Mouse (Mus musculus): Measurements from ENCODE around the gene Fkbp8. TPM values are rescaled to one million over a fixed set of nuclear protein-coding genes. Genes with fewer than 3 reads are reported as not detected.

The Fkbp8 gene
- polyA plus RNA-seq, 1 experiment from 2014 or later, result 158 TPM

DNA sequence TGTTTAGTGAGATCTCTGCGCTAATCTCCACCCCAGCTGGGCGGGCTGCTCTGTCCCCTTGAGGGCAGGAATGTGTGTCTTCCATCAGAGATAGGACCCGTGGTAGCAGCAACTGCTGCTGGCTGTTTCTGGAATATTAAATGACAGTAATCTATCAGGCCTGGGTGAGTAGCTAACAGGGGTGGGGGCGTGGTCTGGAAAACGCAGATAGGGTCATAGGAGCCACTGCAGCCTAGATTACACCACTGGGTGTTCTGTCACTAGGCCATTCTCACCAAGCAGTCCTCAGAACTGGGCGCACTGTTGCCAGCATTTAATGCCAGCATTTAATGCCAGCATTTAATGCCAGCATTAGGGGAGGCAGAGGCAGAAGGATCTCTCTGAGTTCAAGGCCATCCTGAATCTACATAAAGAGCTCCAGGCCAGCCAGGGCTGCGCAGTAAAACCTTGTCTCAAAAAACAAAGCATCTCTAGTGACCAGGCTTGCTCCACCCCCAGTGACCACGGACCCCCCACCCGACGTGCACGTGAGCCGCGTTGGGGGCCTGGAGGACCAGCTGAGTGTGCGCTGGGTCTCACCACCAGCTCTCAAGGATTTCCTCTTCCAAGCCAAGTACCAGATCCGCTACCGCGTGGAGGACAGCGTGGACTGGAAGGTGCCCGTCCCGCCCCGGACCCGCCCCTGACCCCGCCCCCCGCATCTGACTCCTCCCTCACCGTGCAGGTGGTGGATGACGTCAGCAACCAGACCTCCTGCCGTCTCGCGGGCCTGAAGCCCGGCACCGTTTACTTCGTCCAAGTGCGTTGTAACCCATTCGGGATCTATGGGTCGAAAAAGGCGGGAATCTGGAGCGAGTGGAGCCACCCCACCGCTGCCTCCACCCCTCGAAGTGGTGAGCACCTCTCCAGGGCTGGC, 26.9 kb upstream of the Fkbp8 start:
- WGBS (ENCODE audit: insufficient replicate concordance), result 6% methylated on average over 39 of the region's 39 CpGs
- Histone ChIP-seq H3K9ac (ENCODE audit: low read depth, low read length) (peak overlapping the region; percentile 38), H3K9me3 (replicated peaks; ENCODE audit: control insufficient read depth, low read length) (no peaks in the 10 kb centered on the region), H3K27me3 (ENCODE audit: control insufficient read depth, insufficient read depth, low read depth, low read length) (peaks cover 60% of the 10 kb centered on the region), H3K4me3 (ENCODE audit: low read depth, low read length) (peak overlapping the region; percentile 37), H3K27ac (ENCODE audit: low read length) (peak overlapping the region; percentile 56), H3K36me3 (ENCODE audit: control insufficient read depth, insufficient read depth) (no peaks in the 10 kb centered on the region), H3K4me2 (ENCODE audit: low read depth, low read length) (peak overlapping the region; percentile 79), H3K4me1 (ENCODE audit: control insufficient read depth, low read depth, low read length) (peaks cover 51% of the 10 kb centered on the region)
- peak; percentile 78 for ATAC-seq (ENCODE audit: low read depth)

DNA sequence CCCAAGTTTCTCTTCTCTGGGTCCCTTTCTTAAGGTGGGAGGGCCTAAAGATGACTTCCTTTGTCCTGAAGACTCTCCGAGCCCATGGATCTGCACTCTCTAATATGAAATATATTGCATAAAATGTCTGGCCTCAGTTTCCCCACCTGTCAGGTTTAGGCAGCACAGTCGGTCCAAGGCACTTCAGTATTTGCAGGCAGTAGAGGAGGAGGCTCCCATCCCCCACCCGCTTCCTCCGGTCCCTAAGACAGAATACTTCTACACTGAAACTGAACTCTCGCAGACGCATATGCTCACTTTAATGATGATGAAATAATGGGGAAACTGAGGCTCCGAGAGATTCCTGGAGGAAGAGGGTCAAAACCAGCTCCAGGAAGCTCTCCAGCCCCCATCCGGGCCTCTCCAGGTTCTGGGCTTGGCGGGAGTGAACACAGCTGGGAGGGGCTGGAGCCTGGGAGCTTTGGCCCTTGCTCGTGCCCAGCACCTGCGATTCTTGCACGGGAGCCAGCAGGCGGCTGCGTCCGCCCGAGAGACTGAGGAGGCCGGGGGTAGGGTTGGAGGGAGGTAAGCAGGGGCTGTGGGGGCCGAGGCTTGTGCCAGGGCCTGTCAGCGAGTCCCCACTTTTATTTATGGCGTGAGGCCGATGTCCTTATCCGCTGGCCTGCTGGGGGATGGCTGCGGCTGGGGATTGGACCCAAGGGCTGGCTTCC, 25.5 kb upstream of the Fkbp8 start:
- no peak for ATAC-seq (ENCODE audit: low read depth)
- H3K9ac ChIP-seq (ENCODE audit: low read depth, low read length), result no peak overlapping the region; the same call in 1 of the 2 replicates
- H3K36me3 ChIP-seq (ENCODE audit: control insufficient read depth, insufficient read depth), result no peaks in the 10 kb centered on the region
- H3K4me2 ChIP-seq (ENCODE audit: low read depth, low read length), result peak overlapping the region; percentile 49
- H3K9me3 ChIP-seq (replicated peaks; ENCODE audit: control insufficient read depth, low read length), result no peaks in the 10 kb centered on the region
- H3K27me3 ChIP-seq (ENCODE audit: control insufficient read depth, insufficient read depth, low read depth, low read length), result peaks cover 47% of the 10 kb centered on the region
- peak overlapping the region; percentile 19; the same call in 1 of the 2 replicates for H3K4me3 ChIP-seq (ENCODE audit: low read depth, low read length)
- H3K4me1 ChIP-seq (ENCODE audit: control insufficient read depth, low read depth, low read length), result peaks cover 60% of the 10 kb centered on the region
- WGBS (ENCODE audit: insufficient replicate concordance), result 12% methylated on average over 23 of the region's 23 CpGs
- H3K27ac ChIP-seq (ENCODE audit: low read length), result no peak overlapping the region

DNA sequence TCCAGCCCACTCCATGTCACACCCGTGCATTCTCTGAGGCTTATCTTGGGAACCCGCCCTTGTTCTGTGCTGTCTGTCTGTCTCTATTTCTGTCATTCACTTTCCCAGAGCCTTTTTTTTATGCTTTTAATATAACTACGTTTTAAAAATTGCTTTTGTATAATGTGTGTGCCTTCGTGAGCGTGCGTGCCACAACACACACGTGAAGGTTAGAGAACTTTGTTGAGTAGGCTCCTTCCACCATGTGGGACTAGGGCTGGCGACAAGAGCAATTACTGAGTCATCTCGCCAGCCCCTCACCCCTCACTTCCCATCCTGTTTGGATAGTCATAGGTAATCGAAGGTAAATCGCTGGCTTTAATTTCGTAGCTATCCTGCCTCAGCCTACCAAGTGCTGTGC, 25.0 kb upstream of the Fkbp8 start:
- H3K27ac ChIP-seq (ENCODE audit: low read length), result no peak overlapping the region
- H3K36me3 ChIP-seq (ENCODE audit: control insufficient read depth, insufficient read depth), result peaks cover 6% of the 10 kb centered on the region
- peaks cover 61% of the 10 kb centered on the region for H3K4me1 ChIP-seq (ENCODE audit: control insufficient read depth, low read depth, low read length)
- H3K9ac ChIP-seq (ENCODE audit: low read depth, low read length), result no peak overlapping the region; the same call in 1 of the 2 replicates
- no peaks in the 10 kb centered on the region for H3K9me3 ChIP-seq (replicated peaks; ENCODE audit: control insufficient read depth, low read length)
- 29% methylated on average over 12 of the region's 12 CpGs for WGBS (ENCODE audit: insufficient replicate concordance)
- no peak for ATAC-seq (ENCODE audit: low read depth)
- H3K27me3 ChIP-seq (ENCODE audit: control insufficient read depth, insufficient read depth, low read depth, low read length), result peaks cover 41% of the 10 kb centered on the region
- peak overlapping the region; percentile 49 for H3K4me2 ChIP-seq (ENCODE audit: low read depth, low read length)
- H3K4me3 ChIP-seq (ENCODE audit: low read depth, low read length), result peak overlapping the region; percentile 19; the same call in 1 of the 2 replicates

GRCm38 (mm10) chr8:70503062-70503750, 24.3 kb upstream of the Fkbp8 start:
- ATAC-seq (ENCODE audit: low read depth), result 0 out of 2 replicates have a peak, but pooled peaks have one; percentile 12
- peaks cover 61% of the 10 kb centered on the region for H3K4me1 ChIP-seq (ENCODE audit: control insufficient read depth, low read depth, low read length)

GRCm38 (mm10) chr8:70504291-70504716, 23.2 kb upstream of the Fkbp8 start:
- Histone ChIP-seq H3K27me3 (ENCODE audit: control insufficient read depth, insufficient read depth, low read depth, low read length) (peaks cover 25% of the 10 kb centered on the region), H3K9ac (ENCODE audit: low read depth, low read length) (no peak overlapping the region), H3K4me2 (ENCODE audit: low read depth, low read length) (no peak overlapping the region), H3K4me3 (ENCODE audit: low read depth, low read length) (no peak overlapping the region), H3K36me3 (ENCODE audit: control insufficient read depth, insufficient read depth) (peaks cover 18% of the 10 kb centered on the region), H3K9me3 (replicated peaks; ENCODE audit: control insufficient read depth, low read length) (no peaks in the 10 kb centered on the region), H3K4me1 (ENCODE audit: control insufficient read depth, low read depth, low read length) (peaks cover 71% of the 10 kb centered on the region), H3K27ac (ENCODE audit: low read length) (no peak overlapping the region)
- WGBS (ENCODE audit: insufficient replicate concordance), result 85% methylated on average over 16 of the region's 16 CpGs
- ATAC-seq (ENCODE audit: low read depth), result no peak

More at GRCm38 (mm10) chr8:70503062-70503750, 24.3 kb upstream of the Fkbp8 start:
- H3K4me2 ChIP-seq (ENCODE audit: low read depth, low read length), result peak overlapping the region; percentile 49
- H3K27ac ChIP-seq (ENCODE audit: low read length), result no peak overlapping the region
- 16% methylated on average over 46 of the region's 46 CpGs for WGBS (ENCODE audit: insufficient replicate concordance)
- peaks cover 11% of the 10 kb centered on the region for H3K36me3 ChIP-seq (ENCODE audit: control insufficient read depth, insufficient read depth)
- H3K4me3 ChIP-seq (ENCODE audit: low read depth, low read length), result peak overlapping the region; percentile 18; the same call in 1 of the 2 replicates
- no peaks in the 10 kb centered on the region for H3K9me3 ChIP-seq (replicated peaks; ENCODE audit: control insufficient read depth, low read length)
- no peak overlapping the region for H3K9ac ChIP-seq (ENCODE audit: low read depth, low read length)
- H3K27me3 ChIP-seq (ENCODE audit: control insufficient read depth, insufficient read depth, low read depth, low read length), result peaks cover 35% of the 10 kb centered on the region

DNA sequence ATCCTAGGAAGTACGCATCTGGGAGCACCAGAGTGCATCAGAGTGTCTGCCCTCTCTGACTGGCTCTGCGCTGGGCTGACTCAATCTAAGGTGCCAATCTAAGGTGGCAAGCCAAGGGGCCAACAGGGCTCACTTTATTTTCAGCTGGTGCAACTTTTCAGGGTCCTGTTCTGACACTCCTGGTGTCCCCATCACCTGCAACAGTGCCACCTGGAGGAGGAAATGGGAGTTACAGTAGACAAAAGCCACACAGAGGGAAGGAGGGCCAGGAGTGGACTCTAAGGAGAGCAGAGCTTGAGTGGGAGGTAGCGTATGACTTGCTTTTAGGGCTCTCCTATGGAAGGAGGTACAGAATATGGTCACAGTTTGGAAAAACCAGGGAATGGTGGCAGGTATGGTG, 22.7 kb upstream of the Fkbp8 start:
- Histone ChIP-seq H3K4me2 (ENCODE audit: low read depth, low read length) (no peak overlapping the region), H3K9me3 (replicated peaks; ENCODE audit: control insufficient read depth, low read length) (no peaks in the 10 kb centered on the region), H3K27ac (ENCODE audit: low read length) (no peak overlapping the region), H3K4me3 (ENCODE audit: low read depth, low read length) (no peak overlapping the region), H3K9ac (ENCODE audit: low read depth, low read length) (no peak overlapping the region), H3K36me3 (ENCODE audit: control insufficient read depth, insufficient read depth) (peaks cover 18% of the 10 kb centered on the region), H3K27me3 (ENCODE audit: control insufficient read depth, insufficient read depth, low read depth, low read length) (peaks cover 23% of the 10 kb centered on the region), H3K4me1 (ENCODE audit: control insufficient read depth, low read depth, low read length) (peaks cover 68% of the 10 kb centered on the region)
- no peak for ATAC-seq (ENCODE audit: low read depth)
- WGBS (ENCODE audit: insufficient replicate concordance), result 75% methylated on average over 3 of the region's 3 CpGs

DNA sequence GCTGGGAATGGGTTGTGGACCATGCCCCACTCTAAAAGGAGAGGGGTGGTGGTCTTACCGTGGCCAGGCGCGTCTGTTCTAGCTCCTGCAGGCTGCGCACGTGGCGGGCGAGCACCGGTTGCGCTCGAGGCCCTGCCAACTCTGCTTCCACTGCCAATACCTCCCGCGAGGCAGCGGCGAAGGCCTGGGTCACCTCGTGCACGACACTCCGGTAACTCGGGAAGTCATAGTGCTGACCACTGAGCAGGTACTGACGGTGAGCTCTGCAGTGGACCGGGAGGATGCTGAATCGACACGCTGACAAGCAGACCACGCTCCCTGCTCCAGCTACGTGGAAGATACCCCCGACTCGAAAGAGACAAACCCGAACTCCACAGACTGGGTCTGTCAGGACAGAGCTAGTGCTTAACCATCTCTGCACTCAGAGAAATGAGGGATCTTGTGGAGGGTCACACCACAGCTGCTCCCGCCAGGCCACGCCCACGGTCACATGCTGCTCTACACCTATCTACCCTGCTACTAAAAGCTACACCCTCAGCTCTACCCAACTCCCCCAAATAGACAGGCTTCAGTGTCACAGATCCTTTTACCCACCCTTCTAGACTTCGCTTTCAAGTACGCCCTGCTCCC, 21.7 kb upstream of the Fkbp8 start:
- peaks cover 18% of the 10 kb centered on the region for H3K27me3 ChIP-seq (ENCODE audit: control insufficient read depth, insufficient read depth, low read depth, low read length)
- H3K9ac ChIP-seq (ENCODE audit: low read depth, low read length), result peak overlapping the region; percentile 87
- 40% methylated on average over 32 of the region's 32 CpGs for WGBS (ENCODE audit: insufficient replicate concordance)
- H3K4me2 ChIP-seq (ENCODE audit: low read depth, low read length), result peak overlapping the region; percentile 92
- H3K4me3 ChIP-seq (ENCODE audit: low read depth, low read length), result peak overlapping the region; percentile 71
- ATAC-seq (ENCODE audit: low read depth), result no peak; the same call in 1 of the 2 replicates
- peaks cover 58% of the 10 kb centered on the region for H3K4me1 ChIP-seq (ENCODE audit: control insufficient read depth, low read depth, low read length)
- peaks cover 18% of the 10 kb centered on the region for H3K36me3 ChIP-seq (ENCODE audit: control insufficient read depth, insufficient read depth)
- no peaks in the 10 kb centered on the region for H3K9me3 ChIP-seq (replicated peaks; ENCODE audit: control insufficient read depth, low read length)
- H3K27ac ChIP-seq (ENCODE audit: low read length), result peak overlapping the region; percentile 87

GRCm38 (mm10) chr8:70506328-70507026, 21.0 kb upstream of the Fkbp8 start, which contains the start of gene Rex1bd:
TSS of gene Rex1bd (minus strand) at chr8:70506752.
- peak within 1 kb of the TSS; percentile 87 for H3K9ac ChIP-seq (ENCODE audit: low read depth, low read length)
- H3K27ac ChIP-seq (ENCODE audit: low read length), result peak within 1 kb of the TSS; percentile 87
- peak within 1 kb of the TSS; percentile 92 for H3K4me2 ChIP-seq (ENCODE audit: low read depth, low read length)
- H3K4me1 ChIP-seq (ENCODE audit: control insufficient read depth, low read depth, low read length), result peaks cover 54% of the 10 kb centered on the region
- H3K36me3 ChIP-seq (ENCODE audit: control insufficient read depth, insufficient read depth), result peaks cover 18% of the 10 kb centered on the region
- 2% methylated on average over 40 of the region's 40 CpGs for WGBS (ENCODE audit: insufficient replicate concordance)
- H3K27me3 ChIP-seq (ENCODE audit: control insufficient read depth, insufficient read depth, low read depth, low read length), result peaks cover 12% of the 10 kb centered on the region
- no peaks in the 10 kb centered on the region for H3K9me3 ChIP-seq (replicated peaks; ENCODE audit: control insufficient read depth, low read length)
- peak; percentile 77 for ATAC-seq (ENCODE audit: low read depth)
- H3K4me3 ChIP-seq (ENCODE audit: low read depth, low read length), result peak within 1 kb of the TSS; percentile 71

All from liver, embryonic 16.5 days (tissue).